33 mouse cellular contexts compared by ENCODE assay signal in genomic region chrX:99057772-99058440, GRCm38 (mm10). TPM values are rescaled to one million over a fixed set of nuclear protein-coding genes. Genes with fewer than 3 reads are reported as not detected.
DNase-seq lines count a peak whose midpoint lies in the region; ATAC-seq and TF ChIP-seq lines count a peak whose summit lies in the region.
"Had no signal": no experiment of that assay in that cellular context is flagged by ENCODE, and none has a peak within 500 bp of the region (broad histone marks: within the 10 kb centered on the region; RNA-seq: fewer than 3 reads in every experiment).

No protein-coding gene starts in this region.

- H3K27ac ChIP-seq in intestine, embryonic 15.5 days, result no peak overlapping the region
- H3K27ac ChIP-seq in intestine, postnatal 0 days (ENCODE audit: low read depth, low read length), result no peak overlapping the region
- H3K27ac ChIP-seq in lung, embryonic 16.5 days (ENCODE audit: low read length), result no peak overlapping the region
- H3K27ac ChIP-seq in intestine, embryonic 16.5 days (ENCODE audit: low read length), result no peak overlapping the region
- no peak overlapping the region for H3K27ac ChIP-seq in hindbrain, embryonic 13.5 days
- H3K27ac ChIP-seq: embryonic facial prominence, embryonic 13.5 days; forebrain, embryonic 10.5 days; forebrain, embryonic 15.5 days; hindbrain, embryonic 14.5 days; liver, embryonic 14.5 days; midbrain, embryonic 13.5 days; neural tube, embryonic 13.5 days; stomach, embryonic 15.5 days had no signal

- DNase-seq in lung, postnatal 36 days, result no peak
- DNase-seq in R1 (ENCODE audit: low read depth, low spot score), result peak; percentile 74
- no peak for DNase-seq in spleen, adult 18-20 months
- DNase-seq: adrenal gland, postnatal 36 days; B cell, adult 2 months; cerebellum, adult 18-20 months; cerebellum, postnatal 10 days; gastrocnemius, postnatal 10 days; heart, adult 11 months; heart, postnatal 4 days; kidney, adult 9 months; left cerebral cortex, postnatal 4 days; liver; lung, adult 2 months; lung, postnatal 4 days; right cerebral cortex, postnatal 4 days; thymus, postnatal 14 days had no signal

- peaks cover 4% of the 10 kb centered on the region; the same call in 1 of the 2 replicates for H3K27me3 ChIP-seq in intestine, embryonic 15.5 days (replicated peaks)
- no peaks in the 10 kb centered on the region for H3K27me3 ChIP-seq in intestine, postnatal 0 days (replicated peaks; ENCODE audit: control insufficient read depth, insufficient read depth, low read length)
- H3K27me3 ChIP-seq in lung, embryonic 16.5 days (ENCODE audit: control insufficient read depth, insufficient read depth, low read depth, low read length), result no peaks in the 10 kb centered on the region; the same call in 1 of the 2 replicates
- 0 out of 2 replicates have a peak, but pooled peaks cover 10% of the 10 kb centered on the region for H3K27me3 ChIP-seq in intestine, embryonic 16.5 days (replicated peaks; ENCODE audit: control insufficient read depth, insufficient read depth, low read length)
- H3K27me3 ChIP-seq in hindbrain, embryonic 13.5 days, result peaks cover 5% of the 10 kb centered on the region; the same call in 1 of the 2 replicates
- H3K27me3 ChIP-seq: forebrain, embryonic 15.5 days had no signal

- 0 out of 2 replicates have a peak, but pooled peaks have one; percentile 34 for ATAC-seq in intestine, embryonic 15.5 days
- no peak for ATAC-seq in intestine, postnatal 0 days
- peak; percentile 38; the same call in 1 of the 2 replicates for ATAC-seq in lung, embryonic 16.5 days (ENCODE audit: low read depth)
- 0 out of 2 replicates have a peak, but pooled peaks have one; percentile 40 for ATAC-seq in intestine, embryonic 16.5 days
- ATAC-seq in hindbrain, embryonic 13.5 days (ENCODE audit: low FRiP score), result no peak
- ATAC-seq: forebrain, embryonic 15.5 days; midbrain, embryonic 13.5 days; Patski had no signal

- H3K4me2 ChIP-seq in intestine, embryonic 15.5 days (replicated peaks), result no peak overlapping the region
- H3K4me2 ChIP-seq in intestine, postnatal 0 days (replicated peaks; ENCODE audit: low read depth), result no peak overlapping the region
- no peak overlapping the region for H3K4me2 ChIP-seq in lung, embryonic 16.5 days (ENCODE audit: low read depth, low read length)
- no peak overlapping the region for H3K4me2 ChIP-seq in intestine, embryonic 16.5 days (ENCODE audit: low read depth, low read length)
- H3K4me2 ChIP-seq in hindbrain, embryonic 13.5 days, result no peak overlapping the region
- H3K4me2 ChIP-seq: embryonic facial prominence, embryonic 13.5 days; forebrain, embryonic 15.5 days; heart, embryonic 11.5 days; hindbrain, embryonic 14.5 days; midbrain, embryonic 13.5 days; neural tube, embryonic 13.5 days; stomach, embryonic 15.5 days had no signal

- H3K4me3 ChIP-seq in intestine, embryonic 15.5 days (replicated peaks), result no peak overlapping the region
- H3K4me3 ChIP-seq in intestine, postnatal 0 days (ENCODE audit: low read depth, low read length), result no peak overlapping the region
- H3K4me3 ChIP-seq in lung, embryonic 16.5 days (ENCODE audit: low read length), result no peak overlapping the region
- H3K4me3 ChIP-seq in intestine, embryonic 16.5 days (ENCODE audit: low read length), result no peak overlapping the region
- no peak overlapping the region for H3K4me3 ChIP-seq in hindbrain, embryonic 13.5 days
- H3K4me3 ChIP-seq: embryonic facial prominence, embryonic 13.5 days; forebrain, embryonic 10.5 days; forebrain, embryonic 15.5 days; megakaryocyte, embryonic 14.5 days; midbrain, embryonic 13.5 days; neural tube, embryonic 13.5 days; stomach, embryonic 15.5 days had no signal

- no peaks in the 10 kb centered on the region for H3K9me3 ChIP-seq in intestine, embryonic 15.5 days
- H3K9me3 ChIP-seq in intestine, postnatal 0 days (ENCODE audit: control insufficient read depth), result no peaks in the 10 kb centered on the region
- H3K9me3 ChIP-seq in lung, embryonic 16.5 days (ENCODE audit: control insufficient read depth, low read length), result no peaks in the 10 kb centered on the region
- no peaks in the 10 kb centered on the region for H3K9me3 ChIP-seq in intestine, embryonic 16.5 days (ENCODE audit: control insufficient read depth, low read length)
- H3K9me3 ChIP-seq in hindbrain, embryonic 13.5 days, result no peaks in the 10 kb centered on the region
- H3K9me3 ChIP-seq: embryonic facial prominence, embryonic 13.5 days; forebrain, embryonic 10.5 days; forebrain, embryonic 15.5 days; megakaryocyte, embryonic 14.5 days; midbrain, embryonic 13.5 days; neural tube, embryonic 13.5 days; stomach, embryonic 15.5 days had no signal

- no peak overlapping the region for H3K9ac ChIP-seq in intestine, embryonic 15.5 days
- no peak overlapping the region for H3K9ac ChIP-seq in intestine, postnatal 0 days (ENCODE audit: low read depth, low read length)
- no peak overlapping the region for H3K9ac ChIP-seq in lung, embryonic 16.5 days (ENCODE audit: low read length)
- H3K9ac ChIP-seq in intestine, embryonic 16.5 days (ENCODE audit: low read depth, low read length), result no peak overlapping the region
- no peak overlapping the region for H3K9ac ChIP-seq in hindbrain, embryonic 13.5 days
- H3K9ac ChIP-seq: embryonic facial prominence, embryonic 13.5 days; forebrain, embryonic 15.5 days; hindbrain, embryonic 14.5 days; liver, embryonic 14.5 days; midbrain, embryonic 13.5 days; neural tube, embryonic 13.5 days; stomach, embryonic 15.5 days had no signal

- no peaks in the 10 kb centered on the region for H3K4me1 ChIP-seq in intestine, embryonic 15.5 days (replicated peaks)
- H3K4me1 ChIP-seq in intestine, postnatal 0 days (replicated peaks; ENCODE audit: control insufficient read depth, insufficient read depth, low read length), result no peaks in the 10 kb centered on the region
- H3K4me1 ChIP-seq in lung, embryonic 16.5 days (replicated peaks; ENCODE audit: control insufficient read depth, insufficient read depth, low read length), result peaks cover 7% of the 10 kb centered on the region; the same call in 1 of the 2 replicates
- H3K4me1 ChIP-seq in intestine, embryonic 16.5 days (ENCODE audit: control insufficient read depth, insufficient read depth, low read length), result no peaks in the 10 kb centered on the region
- H3K4me1 ChIP-seq in hindbrain, embryonic 13.5 days (replicated peaks), result no peaks in the 10 kb centered on the region
- H3K4me1 ChIP-seq: embryonic facial prominence, embryonic 13.5 days; forebrain, embryonic 10.5 days; forebrain, embryonic 15.5 days; midbrain, embryonic 13.5 days; neural tube, embryonic 13.5 days; stomach, embryonic 15.5 days had no signal

- TF ChIP-seq CTCF in intestine, postnatal 0 days (IDR thresholded peaks at IDR 0.05; ENCODE audit: low read depth), result no peak

- H3K36me3 ChIP-seq in intestine, embryonic 15.5 days, result no peaks in the 10 kb centered on the region
- no peaks in the 10 kb centered on the region for H3K36me3 ChIP-seq in intestine, postnatal 0 days (ENCODE audit: control insufficient read depth, insufficient read depth)
- H3K36me3 ChIP-seq in lung, embryonic 16.5 days (ENCODE audit: control insufficient read depth, insufficient read depth, low read length), result 0 out of 2 replicates have a peak, but pooled peaks cover 2% of the 10 kb centered on the region
- H3K36me3 ChIP-seq in intestine, embryonic 16.5 days (ENCODE audit: control insufficient read depth, insufficient read depth, low read length), result no peaks in the 10 kb centered on the region
- H3K36me3 ChIP-seq in hindbrain, embryonic 13.5 days, result no peaks in the 10 kb centered on the region
- H3K36me3 ChIP-seq: embryonic facial prominence, embryonic 13.5 days; forebrain, embryonic 10.5 days; forebrain, embryonic 15.5 days; midbrain, embryonic 13.5 days; neural tube, embryonic 13.5 days; stomach, embryonic 15.5 days had no signal

- WGBS in intestine, embryonic 15.5 days, result 66% methylated on average over 6 of the region's 6 CpGs
- 70% methylated on average over 6 of the region's 6 CpGs for WGBS in intestine, postnatal 0 days
- 53% methylated on average over 6 of the region's 6 CpGs for WGBS in lung, embryonic 16.5 days
- 61% methylated on average over 6 of the region's 6 CpGs for WGBS in intestine, embryonic 16.5 days
- WGBS in hindbrain, embryonic 13.5 days, result 62% methylated on average over 6 of the region's 6 CpGs

RNA-seq across cellular contexts. Expression of gene Stard8, which starts 54.9 kb away (rescaled TPM):
- 7.3 and 7.5 TPM in 2 replicates for polyA plus RNA-seq in intestine, embryonic 15.5 days (2015; fragmentation: Nextera tagmentation; extraction: Ambion mirVana)
- polyA plus RNA-seq in intestine, postnatal 0 days (2015; fragmentation: Nextera tagmentation; extraction: Ambion mirVana), result 3.6 TPM in 2 replicates
- polyA plus RNA-seq in lung, embryonic 16.5 days (2015; fragmentation: Nextera tagmentation; extraction: Ambion mirVana), result 18.5 and 19.2 TPM in 2 replicates
- 7.5 and 8.8 TPM in 2 replicates for polyA plus RNA-seq in intestine, embryonic 16.5 days (2015; fragmentation: Nextera tagmentation; extraction: Ambion mirVana)
- polyA plus RNA-seq in hindbrain, embryonic 13.5 days (2015; fragmentation: Nextera tagmentation; extraction: Ambion mirVana), result 5.6 and 6.0 TPM in 2 replicates

Comparison
In these comparisons a context has a peak if more than half of its experiments do, and no peak if none do; other contexts are left out.
1. ATAC-seq: peak in intestine, embryonic 15.5 days (single experiment), lung, embryonic 16.5 days (single experiment) and intestine, embryonic 16.5 days (single experiment); none in intestine, postnatal 0 days (single experiment) and hindbrain, embryonic 13.5 days (single experiment).